Mouse (Mus musculus) brain, embryonic 14.5 days (tissue): Measurements from ENCODE around the gene Eif2b4. TPM values are rescaled to one million over a fixed set of nuclear protein-coding genes. Genes with fewer than 3 reads are reported as not detected.

Source experiments
- DNase-seq: peaks from one replicate; pipeline ENCODE4 v3.0.0-alpha.2; 2011; ENCODE audit warnings: low read depth
- CTCF ChIP-seq: fragments of 200-500 bp; IDR thresholded peaks from 2 replicates; pipeline ENCODE4 v1.5.1; 2012; ENCODE audit warnings: inconsistent platforms, mild to moderate bottlenecking, moderate library complexity, borderline replicate concordance; ENCODE audit not compliant: insufficient read depth, insufficient read length; ENCODE audit errors: extremely low read depth
- POLR2A ChIP-seq: fragments of 200-500 bp; IDR thresholded peaks from 2 replicates; pipeline ENCODE4 v1.6.1; 2012; ENCODE audit warnings: mild to moderate bottlenecking, inconsistent platforms, borderline replicate concordance; ENCODE audit not compliant: poor library complexity, insufficient read depth, insufficient read length, severe bottlenecking; ENCODE audit errors: extremely low read depth
- polyA plus RNA-seq: library from polyadenylated mRNA; depleted of rRNA; stranded (reverse); fragments of >200 nt; gene quantifications from 2 replicates; pipeline ENCODE4 v1.2.3, GENCODE M21; 2012

Gene Eif2b4
- polyA plus RNA-seq, 1 experiment, result 58.6 TPM

DNA sequence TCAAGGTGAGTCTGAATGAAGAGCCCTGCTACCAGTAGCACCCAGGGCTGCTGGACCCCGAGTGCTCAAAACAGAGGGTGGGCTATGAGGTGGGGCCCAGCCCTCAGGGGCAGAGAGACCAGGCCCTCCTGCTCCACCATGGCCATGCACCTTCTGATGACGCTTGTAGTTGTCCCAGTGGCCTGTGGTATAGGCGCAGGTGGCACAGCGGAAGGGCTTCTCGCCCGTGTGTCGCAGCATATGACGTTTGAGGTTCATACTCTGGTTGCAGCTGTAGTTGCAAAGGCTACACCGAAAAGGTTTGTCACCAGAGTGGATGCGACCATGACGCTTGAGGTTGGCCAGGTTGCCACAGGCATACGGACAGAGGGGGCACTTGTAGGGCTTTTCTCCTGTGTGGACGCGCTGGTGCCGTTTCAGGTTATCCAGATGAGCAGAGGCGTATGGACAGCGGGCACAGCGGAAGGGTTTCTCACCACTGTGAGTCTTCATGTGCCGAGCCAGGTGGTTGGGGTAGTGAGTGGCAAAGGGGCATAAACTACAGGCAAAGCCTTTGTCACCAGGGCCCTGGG is 6.2 kb upstream of the Eif2b4 start:
- no peak for DNase-seq
- no peak for TF ChIP-seq CTCF
- TF ChIP-seq POLR2A, result no peak

DNA sequence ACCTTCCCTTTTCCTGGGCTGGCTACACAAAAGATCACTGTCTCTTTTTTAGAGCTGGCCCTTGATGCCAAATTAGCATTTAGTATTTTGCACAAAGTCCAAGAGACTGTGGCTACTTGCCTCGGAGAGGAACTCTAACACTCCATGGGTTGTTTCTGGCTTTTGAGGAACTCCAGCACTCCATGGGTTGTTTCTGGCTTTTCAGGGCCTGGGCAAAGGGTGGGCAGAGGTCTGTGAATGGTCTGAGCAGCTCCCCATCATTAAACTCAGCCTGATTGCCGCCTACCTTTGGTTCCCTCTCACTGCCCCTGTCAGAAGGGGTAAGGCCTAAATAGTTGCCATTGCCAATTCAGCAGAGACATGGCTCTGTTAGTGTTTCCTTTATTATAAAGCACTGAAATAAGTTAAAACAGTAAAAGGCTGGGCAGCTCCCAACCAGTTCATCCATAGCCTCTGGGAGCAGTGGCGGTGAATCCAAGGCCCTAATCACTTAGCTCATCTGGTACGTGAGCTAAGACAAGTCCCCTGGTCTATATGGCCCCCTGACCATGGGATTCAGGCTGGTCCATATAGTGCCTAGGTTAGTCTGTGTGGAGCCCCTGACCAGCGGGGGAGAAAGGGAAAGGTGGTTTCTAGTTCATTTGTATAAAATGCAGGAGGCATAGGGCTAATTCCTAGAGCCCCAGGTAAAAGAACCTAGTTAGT is 5.5 kb upstream of the Eif2b4 start:
- DNase-seq, result no peak
- TF ChIP-seq POLR2A (no peak), CTCF (no peak)

GRCm38 (mm10) chr5:31198170-31198569 is 4.9 kb upstream of the Eif2b4 start:
- DNase-seq, result no peak
- TF ChIP-seq POLR2A (no peak), CTCF (no peak)

GRCm38 (mm10) chr5:31197072-31197471 is 3.8 kb upstream of the Eif2b4 start:
- no peak for TF ChIP-seq POLR2A
- no peak for TF ChIP-seq CTCF

DNA sequence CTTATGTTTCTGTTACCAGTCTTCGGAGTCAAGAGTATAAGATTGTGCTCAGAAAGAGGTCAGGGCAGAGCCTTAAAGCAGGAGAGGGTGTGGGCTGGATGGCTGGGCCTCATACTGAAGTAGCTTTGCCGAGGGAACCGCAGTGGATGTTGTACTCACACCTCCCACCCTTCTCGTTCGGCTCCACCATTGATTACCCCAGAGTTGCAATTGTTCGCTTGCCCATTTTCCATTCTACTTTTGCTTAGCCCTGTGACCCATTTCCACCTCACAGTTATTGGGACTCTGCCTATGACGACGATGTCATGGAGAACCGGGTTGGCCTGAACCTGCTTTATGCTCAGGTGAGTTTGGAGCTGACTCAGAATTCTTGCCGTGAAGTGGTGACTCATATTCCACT is 3.0 kb upstream of the Eif2b4 start:
- no peak for DNase-seq
- TF ChIP-seq POLR2A (no peak), CTCF (no peak)

More at GRCm38 (mm10) chr5:31197072-31197471, 3.8 kb upstream of the Eif2b4 start:
- DNase-seq, result no peak

DNA sequence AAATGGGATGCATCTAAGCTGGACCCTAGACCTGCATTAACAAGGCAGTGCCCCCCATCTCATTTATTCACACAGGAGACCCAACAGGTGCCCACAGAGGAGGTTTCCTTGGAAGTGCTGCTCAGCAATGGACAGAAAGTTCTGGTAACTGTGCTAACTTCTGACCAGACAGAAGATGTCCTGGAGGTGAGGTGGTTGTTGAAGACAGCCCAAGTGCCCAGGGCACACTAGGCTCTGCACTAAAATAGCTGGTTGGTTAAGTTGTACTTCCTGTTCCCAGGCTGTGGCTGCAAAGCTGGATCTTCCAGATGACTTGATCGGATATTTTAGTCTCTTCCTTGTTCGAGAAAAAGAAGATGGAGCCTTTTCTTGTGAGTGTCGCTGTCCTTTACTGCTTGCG is 2.4 kb upstream of the Eif2b4 start:
- no peak for DNase-seq
- TF ChIP-seq POLR2A (no peak), CTCF (no peak)

GRCm38 (mm10) chr5:31194486-31195485 is 1.6 kb upstream of the Eif2b4 start:
- TF ChIP-seq POLR2A (no peak), CTCF (no peak)
- DNase-seq, result no peak

DNA sequence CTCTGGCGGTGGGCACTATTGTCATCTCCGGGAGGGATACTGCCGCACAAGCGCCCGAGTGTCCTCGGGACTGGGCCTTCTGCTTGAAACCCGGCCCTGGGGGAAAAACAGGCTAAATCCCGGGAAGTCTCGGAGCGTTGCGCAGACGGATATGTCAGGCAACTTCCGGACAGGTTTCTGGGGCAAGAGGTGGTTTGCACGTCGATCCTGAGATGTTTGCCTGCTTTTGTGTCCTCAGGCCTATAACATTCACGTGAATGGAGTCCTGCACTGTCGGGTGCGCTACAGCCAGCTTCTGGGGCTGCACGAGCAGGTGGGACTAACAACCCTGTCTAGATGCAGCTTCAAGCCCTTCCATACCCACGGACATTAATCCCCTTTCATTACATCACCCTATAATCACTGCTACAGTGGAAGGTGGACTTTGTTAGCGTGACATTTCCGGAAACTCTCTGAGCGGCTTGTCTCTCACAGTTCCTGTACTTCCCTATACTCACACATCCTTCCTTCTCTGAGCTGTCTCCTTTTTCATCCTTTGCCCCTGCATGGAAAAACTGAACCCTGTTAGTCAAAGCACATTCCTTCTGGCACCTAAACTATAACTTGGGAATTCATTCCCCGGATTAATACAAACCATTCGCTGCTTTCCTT is 526 bp upstream of the Eif2b4 start:
- DNase-seq, result no peak
- TF ChIP-seq POLR2A (no peak), CTCF (no peak)

GRCm38 (mm10) chr5:31192045-31192938 is 938 bp downstream of the Eif2b4 start:
- TF ChIP-seq CTCF (no peak), POLR2A (no peak)
- no peak for DNase-seq

DNA sequence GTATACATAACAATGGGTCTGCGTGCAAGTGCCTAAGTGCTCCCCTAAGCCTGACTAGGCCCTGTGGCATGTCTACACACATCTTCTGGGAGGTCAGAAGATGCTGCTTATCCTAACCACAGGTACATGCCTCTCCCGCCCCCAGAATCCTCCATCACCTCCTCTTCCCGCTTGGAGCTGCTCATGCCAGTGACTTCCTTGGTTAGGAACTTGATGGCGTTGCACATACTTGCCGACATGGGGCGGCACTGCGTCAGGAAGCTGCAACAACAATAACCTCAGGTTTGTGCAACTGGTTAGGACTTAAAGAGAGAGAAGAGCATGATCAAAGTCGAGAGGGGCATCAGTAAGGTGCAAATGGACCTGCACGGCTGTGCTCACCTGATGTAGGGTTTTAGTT is 3.0 kb downstream of the Eif2b4 start:
- DNase-seq, result no peak
- no peak for TF ChIP-seq CTCF
- no peak for TF ChIP-seq POLR2A
